Mouse (Mus musculus) hindbrain, embryonic 16.5 days (tissue): ENCODE data around the gene Gm49369. TPM values are rescaled to one million over a fixed set of nuclear protein-coding genes. Genes with fewer than 3 reads are reported as not detected.
A peak's percentile ranks its signal among the peaks of the same experiment; 100 is the strongest.

Experiments
- ATAC-seq: fragments of 200-750 bp; cut with Nextera tagmentation; 2 replicates; pipeline ENCODE4 v1.8.0; 2017; ENCODE audit warnings: moderate TSS enrichment, moderate library complexity
- H3K27ac ChIP-seq: fragments of 300-500 bp; sonication (generic); 2 replicates; pipeline ENCODE4 v1.5.1; 2014; ENCODE audit warnings: low read depth, mild to moderate bottlenecking, control low read depth, low read length, moderate library complexity
- H3K27me3 ChIP-seq: fragments of 300-500 bp; sonication (generic); replicated peaks from 2 replicates; pipeline ENCODE4 v1.6.1; 2014; ENCODE audit warnings: low read length; ENCODE audit not compliant: control insufficient read depth, insufficient read depth
- H3K36me3 ChIP-seq: fragments of 300-500 bp; sonication (generic); 2 replicates; pipeline ENCODE4 v1.6.1; 2014; ENCODE audit warnings: mild to moderate bottlenecking, low read length, moderate library complexity, mixed read lengths; ENCODE audit not compliant: control insufficient read depth, insufficient read depth
- H3K4me1 ChIP-seq: fragments of 300-500 bp; sonication (generic); 2 replicates; pipeline ENCODE4 v1.6.1; 2014; ENCODE audit warnings: low read depth, low read length; ENCODE audit not compliant: control insufficient read depth, insufficient read depth
- H3K4me2 ChIP-seq: fragments of 300-500 bp; sonication (generic); 2 replicates; pipeline ENCODE4 v1.6.1; 2014; ENCODE audit warnings: mild to moderate bottlenecking, low read length, control low read depth, moderate library complexity
- H3K4me3 ChIP-seq: fragments of 300-500 bp; sonication (generic); 2 replicates; pipeline ENCODE4 v1.5.1; 2014; ENCODE audit warnings: mild to moderate bottlenecking, low read length, control low read depth, moderate library complexity
- H3K9ac ChIP-seq: fragments of 300-500 bp; sonication (generic); 2 replicates; pipeline ENCODE4 v1.6.1; 2014; ENCODE audit warnings: low read depth, mild to moderate bottlenecking, control low read depth, low read length, moderate library complexity
- H3K9me3 ChIP-seq: fragments of 300-500 bp; sonication (generic); 2 replicates; pipeline ENCODE4 v1.6.1; 2014; ENCODE audit warnings: mild to moderate bottlenecking, low read length, moderate library complexity; ENCODE audit not compliant: control insufficient read depth
- WGBS: fragments of 180-500 bp; shearing (Covaris S2); extraction: QIAGEN DNeasy Blood & Tissue Kit; methylation state at CpG from one replicate; pipeline ENCODE4 v1.1.7; 2014; 5-methylcytosine and 5-hydroxymethylcytosine counted together
- polyA plus RNA-seq: library from polyadenylated mRNA; unstranded; fragments of >200 nt; fragmentation: Nextera tagmentation; extraction: Ambion mirVana; gene quantifications from 2 replicates; pipeline ENCODE4 v1.2.1, GENCODE M21; 2015

Gm49369 gene
- polyA plus RNA-seq, 1 experiment from 2014 or later, result 6.4 TPM

- no peak overlapping the region for H3K27ac ChIP-seq
- H3K4me1 ChIP-seq, result peaks cover 9% of the 10 kb centered on the region; the same call in 1 of the 2 replicates
- WGBS, result 84% methylated on average over 18 of the region's 18 CpGs
- no peak overlapping the region for H3K9ac ChIP-seq
- H3K4me3 ChIP-seq, result no peak overlapping the region; the same call in 1 of the 2 replicates
- peak overlapping the region; percentile 89 for H3K4me2 ChIP-seq
- no peaks in the 10 kb centered on the region for H3K9me3 ChIP-seq
- H3K36me3 ChIP-seq, result peaks cover 2% of the 10 kb centered on the region; the same call in 1 of the 2 replicates
- no peak for ATAC-seq
- H3K27me3 ChIP-seq, result peaks cover 29% of the 10 kb centered on the region
These were observed 11.5 kb downstream of the Gm49369 start for GRCm38 (mm10) chr7:142370937-142371336.

DNA sequence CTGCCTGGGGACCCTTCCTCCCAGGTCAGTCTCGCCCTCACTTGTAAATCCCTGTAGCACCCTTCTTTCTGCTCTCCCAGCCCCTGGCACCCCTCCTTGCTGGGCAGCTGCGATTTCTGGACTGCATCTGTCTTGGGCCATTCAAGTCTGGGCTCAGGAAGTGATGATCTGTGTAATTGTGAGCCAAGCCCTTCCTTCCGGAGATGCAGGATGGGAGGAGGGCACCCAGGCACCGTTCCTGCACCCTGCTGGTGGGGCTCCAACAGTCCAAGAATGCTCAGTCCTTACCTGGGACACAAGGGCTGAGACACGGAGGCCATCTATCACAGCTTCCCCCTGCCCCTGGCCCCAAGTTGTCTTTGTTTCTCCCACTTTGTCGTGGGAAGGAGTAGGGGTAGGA lies 12.6 kb downstream of the Gm49369 start:
- Histone ChIP-seq H3K4me2 (no peak overlapping the region), H3K27ac (no peak overlapping the region), H3K9ac (no peak overlapping the region), H3K9me3 (no peaks in the 10 kb centered on the region), H3K27me3 (peaks cover 29% of the 10 kb centered on the region), H3K36me3 (no peaks in the 10 kb centered on the region), H3K4me1 (peaks cover 9% of the 10 kb centered on the region; the same call in 1 of the 2 replicates), H3K4me3 (no peak overlapping the region)
- no peak for ATAC-seq
- WGBS, result 76% methylated on average over 6 of the region's 6 CpGs

- H3K27me3 ChIP-seq, result peaks cover 29% of the 10 kb centered on the region
- H3K4me3 ChIP-seq, result no peak overlapping the region
- no peak overlapping the region for H3K27ac ChIP-seq
- 85% methylated on average over 2 of the region's 2 CpGs for WGBS
- no peak for ATAC-seq
- H3K4me2 ChIP-seq, result no peak overlapping the region
- peaks cover 9% of the 10 kb centered on the region; the same call in 1 of the 2 replicates for H3K4me1 ChIP-seq
- no peaks in the 10 kb centered on the region for H3K9me3 ChIP-seq
- no peak overlapping the region for H3K9ac ChIP-seq
- H3K36me3 ChIP-seq, result no peaks in the 10 kb centered on the region
These were observed 13.6 kb downstream of the Gm49369 start for GRCm38 (mm10) chr7:142368856-142369255.

- Histone ChIP-seq H3K27ac (no peak overlapping the region), H3K27me3 (no peaks in the 10 kb centered on the region), H3K4me3 (no peak overlapping the region), H3K9me3 (no peaks in the 10 kb centered on the region), H3K4me2 (no peak overlapping the region), H3K36me3 (no peaks in the 10 kb centered on the region), H3K4me1 (no peaks in the 10 kb centered on the region), H3K9ac (no peak overlapping the region)
- 79% methylated on average over 4 of the region's 4 CpGs for WGBS
- no peak for ATAC-seq
These were observed 19.4 kb downstream of the Gm49369 start for GRCm38 (mm10) chr7:142363107-142363506.

GRCm38 (mm10) chr7:142360743-142361142 lies 21.7 kb downstream of the Gm49369 start:
- Histone ChIP-seq H3K4me2 (no peak overlapping the region), H3K4me3 (no peak overlapping the region), H3K27me3 (no peaks in the 10 kb centered on the region), H3K4me1 (no peaks in the 10 kb centered on the region), H3K36me3 (no peaks in the 10 kb centered on the region), H3K27ac (no peak overlapping the region), H3K9ac (no peak overlapping the region), H3K9me3 (no peaks in the 10 kb centered on the region)
- ATAC-seq, result no peak

- WGBS, result 88% methylated on average over 8 of the region's 8 CpGs
These were observed 23.3 kb downstream of the Gm49369 start for GRCm38 (mm10) chr7:142359129-142359528.

DNA sequence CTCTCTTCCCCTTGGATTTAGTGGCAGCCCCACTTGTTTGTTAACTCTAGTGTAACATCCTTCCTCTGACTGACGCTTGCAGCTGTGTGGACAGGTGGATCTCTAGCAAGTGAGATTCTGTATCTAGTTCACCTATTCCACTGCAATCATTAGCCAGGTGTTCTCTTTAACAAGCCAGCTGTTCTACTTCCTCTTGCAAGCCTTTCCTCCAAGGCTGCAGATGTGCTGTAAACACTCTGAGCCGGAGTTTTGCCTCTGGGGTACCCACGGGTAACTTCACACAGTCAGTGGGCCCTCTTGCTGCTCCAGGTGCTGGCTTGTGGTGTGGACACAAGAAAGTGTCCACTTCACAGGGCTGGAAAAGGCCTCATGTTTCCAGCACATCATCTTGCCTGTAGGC lies 24.9 kb downstream of the Gm49369 start:
- 92% methylated on average over 3 of the region's 3 CpGs for WGBS
- Histone ChIP-seq H3K4me3 (no peak overlapping the region), H3K27me3 (no peaks in the 10 kb centered on the region), H3K9ac (no peak overlapping the region), H3K27ac (no peak overlapping the region), H3K4me2 (no peak overlapping the region), H3K36me3 (no peaks in the 10 kb centered on the region), H3K4me1 (no peaks in the 10 kb centered on the region), H3K9me3 (no peaks in the 10 kb centered on the region)
- ATAC-seq, result no peak

More at GRCm38 (mm10) chr7:142359129-142359528, 23.3 kb downstream of the Gm49369 start:
- H3K27me3 ChIP-seq, result no peaks in the 10 kb centered on the region
- H3K36me3 ChIP-seq, result no peaks in the 10 kb centered on the region
- H3K9me3 ChIP-seq, result no peaks in the 10 kb centered on the region
- H3K4me2 ChIP-seq, result no peak overlapping the region
- no peak overlapping the region for H3K27ac ChIP-seq
- ATAC-seq, result no peak
- H3K4me1 ChIP-seq, result no peaks in the 10 kb centered on the region
- no peak overlapping the region for H3K9ac ChIP-seq
- no peak overlapping the region for H3K4me3 ChIP-seq

GRCm38 (mm10) chr7:142354661-142355233 lies 27.7 kb downstream of the Gm49369 start:
- Histone ChIP-seq H3K36me3 (no peaks in the 10 kb centered on the region), H3K27ac (no peak overlapping the region), H3K4me3 (no peak overlapping the region), H3K27me3 (no peaks in the 10 kb centered on the region), H3K4me1 (no peaks in the 10 kb centered on the region), H3K9ac (no peak overlapping the region), H3K4me2 (no peak overlapping the region), H3K9me3 (no peaks in the 10 kb centered on the region)
- WGBS, result 86% methylated on average over 8 of the region's 8 CpGs
- no peak for ATAC-seq

GRCm38 (mm10) chr7:142353854-142354253 lies 28.6 kb downstream of the Gm49369 start:
- H3K27ac ChIP-seq, result no peak overlapping the region
- 75% methylated on average over 5 of the region's 5 CpGs for WGBS

More at GRCm38 (mm10) chr7:142353854-142354253, 28.6 kb downstream of the Gm49369 start:
- peaks cover 4% of the 10 kb centered on the region; the same call in 1 of the 2 replicates for H3K4me1 ChIP-seq
- no peak overlapping the region for H3K4me2 ChIP-seq
- no peaks in the 10 kb centered on the region for H3K27me3 ChIP-seq
- no peak overlapping the region for H3K4me3 ChIP-seq
- H3K9me3 ChIP-seq, result no peaks in the 10 kb centered on the region
- H3K9ac ChIP-seq, result no peak overlapping the region
- H3K36me3 ChIP-seq, result no peaks in the 10 kb centered on the region
- ATAC-seq, result no peak
